ENCODE assay signal across 8 mouse cellular contexts in the genomic region with DNA sequence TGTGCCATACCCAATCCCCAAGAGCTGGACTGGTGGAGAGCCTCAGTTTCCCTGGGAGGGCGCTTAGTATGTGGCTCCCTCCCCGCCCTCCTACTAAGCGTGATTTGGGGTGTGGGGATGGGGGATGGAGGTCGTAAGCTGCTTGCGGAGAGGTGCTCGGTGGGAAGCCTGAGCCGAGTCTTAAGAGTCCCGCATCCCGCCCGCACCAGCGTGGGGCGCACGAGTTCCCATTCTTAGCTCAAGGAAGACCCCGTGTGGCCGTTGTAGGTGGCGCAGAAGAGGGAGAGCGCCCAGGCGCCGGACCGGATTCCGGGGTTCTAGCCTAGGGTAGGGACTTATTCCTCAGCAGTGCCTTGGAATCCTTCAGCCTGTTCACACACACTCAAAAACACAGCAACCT. TPM values are rescaled to one million over a fixed set of nuclear protein-coding genes. Genes with fewer than 3 reads are reported as not detected.
DNase-seq lines count a peak whose midpoint lies in the region; ATAC-seq and TF ChIP-seq lines count a peak whose summit lies in the region.

No protein-coding gene starts in this region.

- peak overlapping the region; percentile 6 for H3K4me3 ChIP-seq in embryonic fibroblast, embryonic 13.5 days (ENCODE audit: insufficient read depth, low read length)

- no peaks in the 10 kb centered on the region for H3K4me1 ChIP-seq in embryonic fibroblast, embryonic 13.5 days (ENCODE audit: control insufficient read depth, insufficient read depth, low read length)

- TF ChIP-seq CTCF in embryonic fibroblast, embryonic 13.5 days (IDR thresholded peaks at IDR 0.05; ENCODE audit: borderline replicate concordance, insufficient read depth, low read length): peak; percentile 70

- no peak for TF ChIP-seq POLR2A in embryonic fibroblast, embryonic 13.5 days (IDR thresholded peaks at IDR 0.05; ENCODE audit: low read depth, low read length)

- intact Hi-C loops in heart, postnatal 36 days (cut with DNase I): loop anchor here (5.0 kb wide), 1 partner anchor 99 kb away; no protein-coding TSS in a partner anchor
- intact Hi-C loops in left cerebral cortex, postnatal 4 days (cut with DNase I): loop anchor here (5.0 kb wide), 1 partner anchor 124 kb away; no protein-coding TSS in a partner anchor

- H3K27ac ChIP-seq in embryonic fibroblast, embryonic 13.5 days (ENCODE audit: insufficient read depth, low read length): no peak overlapping the region

- ATAC-seq in activated CD4-positive, CD25-positive, alpha-beta regulatory T cell, adult 4 months: peak; percentile 65

- DNase-seq in gastrocnemius, adult 18-20 months (ENCODE audit: low spot score): peak; percentile 68
- no peak for DNase-seq in gastrocnemius, postnatal 25 days
- DNase-seq in heart, postnatal 36 days: peak; percentile 49 to 62
- peak; percentile 60 for DNase-seq in left cerebral cortex, postnatal 4 days
- DNase-seq in mesoderm, embryonic 11.5 days (ENCODE audit: low read depth, low spot score): peak; percentile 90
- DNase-seq in spleen, postnatal 14 days (ENCODE audit: low spot score in 2 of 2): peak; percentile 24 to 56

RNA-seq across cellular contexts. Expression of gene Smug1, which starts 16.2 kb away (rescaled TPM):
- total RNA-seq in gastrocnemius, adult 18-20 months (2021): 10 to 100 TPM in 1 of 2 experiments, 1 to 10 TPM in 1; 9.4 to 11.3 TPM
- total RNA-seq in gastrocnemius, postnatal 25 days (2021): 10 to 100 TPM in 1 of 2 experiments, 1 to 10 TPM in 1; 9.4 to 11.7 TPM
- 1 to 10 TPM; 4.0 to 5.8 TPM for polyA plus RNA-seq in activated CD4-positive, CD25-positive, alpha-beta regulatory T cell, adult 4 months (2017; shearing (Covaris generic))
- 10.4 and 11.0 TPM in 2 replicates for polyA plus RNA-seq in embryonic fibroblast, embryonic 13.5 days (2011; ENCODE audit: insufficient read length, low read depth, missing spikeins)
- total RNA-seq in heart, postnatal 36 days (2021): 10 to 100 TPM; 13.2 to 15.7 TPM
- 10 to 100 TPM; 26.4 to 27.4 TPM for total RNA-seq in left cerebral cortex, postnatal 4 days (2021)

RNA-seq across cellular contexts. Expression of gene Cbx5, which starts 56.5 kb away (rescaled TPM):
- 10 to 100 TPM; 25.4 to 35.6 TPM for total RNA-seq in gastrocnemius, adult 18-20 months (2021)
- 10 to 100 TPM; 29.0 to 29.6 TPM for total RNA-seq in gastrocnemius, postnatal 25 days (2021)
- 10 to 100 TPM; 30.9 to 34.2 TPM for polyA plus RNA-seq in activated CD4-positive, CD25-positive, alpha-beta regulatory T cell, adult 4 months (2017; shearing (Covaris generic))
- polyA plus RNA-seq in embryonic fibroblast, embryonic 13.5 days (2011; ENCODE audit: insufficient read length, low read depth, missing spikeins): 132 and 172 TPM in 2 replicates
- total RNA-seq in heart, postnatal 36 days (2021): 10 to 100 TPM; 54.2 to 58.7 TPM
- total RNA-seq in left cerebral cortex, postnatal 4 days (2021): 100 to 1,000 TPM; 219 to 230 TPM

RNA-seq across cellular contexts. Expression of gene Hnrnpa1, which starts 57.1 kb away (rescaled TPM):
- total RNA-seq in gastrocnemius, adult 18-20 months (2021): 10 to 100 TPM; 77.2 to 94.8 TPM
- 10 to 100 TPM; 82.8 to 89.0 TPM for total RNA-seq in gastrocnemius, postnatal 25 days (2021)
- polyA plus RNA-seq in activated CD4-positive, CD25-positive, alpha-beta regulatory T cell, adult 4 months (2017; shearing (Covaris generic)): 100 to 1,000 TPM; 335 to 345 TPM
- polyA plus RNA-seq in embryonic fibroblast, embryonic 13.5 days (2011; ENCODE audit: insufficient read length, low read depth, missing spikeins): 509 and 719 TPM in 2 replicates
- 100 to 1,000 TPM; 140 to 154 TPM for total RNA-seq in heart, postnatal 36 days (2021)
- total RNA-seq in left cerebral cortex, postnatal 4 days (2021): 100 to 1,000 TPM; 690 to 711 TPM

Comparison
In these comparisons a context has a peak if more than half of its experiments do, and no peak if none do; other contexts are left out.
1. RNA of gene Hnrnpa1, which starts 57.1 kb away (total RNA-seq): 690 to 711 TPM in left cerebral cortex, postnatal 4 days; 140 to 154 TPM in heart, postnatal 36 days, 77.2 to 94.8 TPM in gastrocnemius, adult 18-20 months and 82.8 to 89.0 TPM in gastrocnemius, postnatal 25 days; every median in the first group is over 4 times any median in the second.